Mouse (Mus musculus): ENCODE measurements around the gene Igf1. TPM values are rescaled to one million over a fixed set of nuclear protein-coding genes. Genes with fewer than 3 reads are reported as not detected.

The Igf1 gene
- total and polyA plus RNA-seq, 3 experiments: not detected

- TF ChIP-seq RCOR1 (IDR thresholded peaks at IDR 0.05; ENCODE audit: low read depth, low read length) (no peak), E2F4 (IDR thresholded peaks at IDR 0.05; ENCODE audit: borderline replicate concordance, low read depth, low read length) (no peak), GABPA (IDR thresholded peaks at IDR 0.05; ENCODE audit: low read depth, low read length) (no peak), CHD2 (IDR thresholded peaks at IDR 0.05; ENCODE audit: low read length) (no peak), ZKSCAN1 (IDR thresholded peaks at IDR 0.05; ENCODE audit: low read depth, low read length) (no peak), RAD21 (IDR thresholded peaks at IDR 0.05; ENCODE audit: low read depth, low read length) (no peak), UBTF (IDR thresholded peaks at IDR 0.05; ENCODE audit: borderline replicate concordance, insufficient read depth, low read depth, low read length) (no peak), MYB (IDR thresholded peaks at IDR 0.05; ENCODE audit: low read depth, low read length) (no peak)
- no peak for DNase-seq (ENCODE audit: low read depth, low spot score)
Observed at GRCm38 (mm10) chr10:87971536-87971935, 113.5 kb downstream of the Igf1 start.

GRCm38 (mm10) chr10:87973911-87974631 is 116.0 kb downstream of the Igf1 start:
- Histone ChIP-seq H3K4me1 (ENCODE audit: control insufficient read depth in 1 of 2, insufficient read depth in 2 of 2, low read length in 2 of 2) (no peaks in the 10 kb centered on the region), H3K79me2 (ENCODE audit: control insufficient read depth, insufficient read depth, low read length, poor library complexity) (no peaks in the 10 kb centered on the region), H3K27me3 (ENCODE audit: control insufficient read depth in 1 of 2, insufficient read depth in 2 of 2, low read length in 2 of 2) (no peaks in the 10 kb centered on the region), H3K36me3 (ENCODE audit: control insufficient read depth in 1 of 2, insufficient read depth in 2 of 2, low read length in 2 of 2) (no peaks in the 10 kb centered on the region), H3K9me3 (replicated peaks; ENCODE audit: insufficient read depth, low read length) (no peaks in the 10 kb centered on the region), H3K27ac (ENCODE audit: control insufficient read depth, low read depth, low read length) (no peak overlapping the region), H3K4me3 (ENCODE audit: control insufficient read depth in 1 of 2, insufficient read depth in 1 of 2, low read depth in 2 of 2, low read length in 2 of 2) (no peak overlapping the region), H3K9ac (ENCODE audit: control insufficient read depth, low read depth, low read length, poor library complexity, severe bottlenecking) (no peak overlapping the region)
- TF ChIP-seq MAZ (IDR thresholded peaks at IDR 0.05; ENCODE audit: low read depth, low read length) (no peak), USF1 (IDR thresholded peaks at IDR 0.05; ENCODE audit: low read depth, low read length) (no peak), POLR2AphosphoS2 (IDR thresholded peaks at IDR 0.05; ENCODE audit: low read length) (no peak), NRF1 (IDR thresholded peaks at IDR 0.05; ENCODE audit: insufficient read depth, low read depth, low read length, poor library complexity, severe bottlenecking) (no peak), MAX (IDR thresholded peaks at IDR 0.05; ENCODE audit: low read length) (no peak), UBTF (IDR thresholded peaks at IDR 0.05; ENCODE audit: borderline replicate concordance, insufficient read depth, low read depth, low read length) (no peak)
- DNase-seq (ENCODE audit: low read depth, low spot score): no peak

More at GRCm38 (mm10) chr10:87971536-87971935, 113.5 kb downstream of the Igf1 start:
- Histone ChIP-seq H3K4me1 (ENCODE audit: control insufficient read depth in 1 of 2, insufficient read depth in 2 of 2, low read length in 2 of 2) (no peaks in the 10 kb centered on the region), H3K79me2 (ENCODE audit: control insufficient read depth, insufficient read depth, low read length, poor library complexity) (no peaks in the 10 kb centered on the region), H3K27me3 (ENCODE audit: control insufficient read depth in 1 of 2, insufficient read depth in 2 of 2, low read length in 2 of 2) (no peaks in the 10 kb centered on the region), H3K27ac (ENCODE audit: control insufficient read depth, low read depth, low read length) (no peak overlapping the region), H3K9ac (ENCODE audit: control insufficient read depth, low read depth, low read length, poor library complexity, severe bottlenecking) (no peak overlapping the region), H3K4me3 (ENCODE audit: control insufficient read depth in 1 of 2, insufficient read depth in 1 of 2, low read depth in 2 of 2, low read length in 2 of 2) (no peak overlapping the region), H3K36me3 (ENCODE audit: control insufficient read depth in 1 of 2, insufficient read depth in 2 of 2, low read length in 2 of 2) (no peaks in the 10 kb centered on the region), H3K9me3 (replicated peaks; ENCODE audit: insufficient read depth, low read length) (no peaks in the 10 kb centered on the region)

- no peak for DNase-seq (ENCODE audit: low read depth, low spot score)
- Histone ChIP-seq H3K9me3 (replicated peaks; ENCODE audit: insufficient read depth, low read length) (no peaks in the 10 kb centered on the region), H3K4me3 (ENCODE audit: control insufficient read depth in 1 of 2, insufficient read depth in 1 of 2, low read depth in 2 of 2, low read length in 2 of 2) (no peak overlapping the region), H3K79me2 (ENCODE audit: control insufficient read depth, insufficient read depth, low read length, poor library complexity) (no peaks in the 10 kb centered on the region), H3K4me1 (ENCODE audit: control insufficient read depth in 1 of 2, insufficient read depth in 2 of 2, low read length in 2 of 2) (no peaks in the 10 kb centered on the region), H3K36me3 (ENCODE audit: control insufficient read depth in 1 of 2, insufficient read depth in 2 of 2, low read length in 2 of 2) (no peaks in the 10 kb centered on the region), H3K27ac (ENCODE audit: control insufficient read depth, low read depth, low read length) (no peak overlapping the region), H3K9ac (ENCODE audit: control insufficient read depth, low read depth, low read length, poor library complexity, severe bottlenecking) (no peak overlapping the region), H3K27me3 (ENCODE audit: control insufficient read depth in 1 of 2, insufficient read depth in 2 of 2, low read length in 2 of 2) (no peaks in the 10 kb centered on the region)
- TF ChIP-seq MYB (IDR thresholded peaks at IDR 0.05; ENCODE audit: low read depth, low read length) (no peak), TCF12 (IDR thresholded peaks at IDR 0.05; ENCODE audit: low read depth, low read length) (no peak), GATA1 (IDR thresholded peaks at IDR 0.05; ENCODE audit: low read depth, low read length) (no peak), USF2 (IDR thresholded peaks at IDR 0.05; ENCODE audit: borderline replicate concordance in 1 of 2, insufficient read depth in 1 of 2, low read depth in 1 of 2, low read length in 2 of 2) (no peak), MAFK (IDR thresholded peaks at IDR 0.05; ENCODE audit: borderline replicate concordance, low read depth, low read length) (no peak), USF1 (IDR thresholded peaks at IDR 0.05; ENCODE audit: low read depth, low read length) (no peak), GABPA (IDR thresholded peaks at IDR 0.05; ENCODE audit: low read depth, low read length) (no peak), HCFC1 (IDR thresholded peaks at IDR 0.05; ENCODE audit: low read depth, low read length) (no peak), E2F4 (IDR thresholded peaks at IDR 0.05; ENCODE audit: borderline replicate concordance, low read depth, low read length) (no peak), POLR2AphosphoS5 (IDR thresholded peaks at IDR 0.05; ENCODE audit: borderline replicate concordance, low read depth, low read length) (no peak), ZNF384 (IDR thresholded peaks at IDR 0.05; ENCODE audit: low read depth, low read length) (no peak), MXI1 (IDR thresholded peaks at IDR 0.05; ENCODE audit: low read depth, low read length) (no peak), MAZ (IDR thresholded peaks at IDR 0.05; ENCODE audit: low read depth, low read length) (no peak), NRF1 (IDR thresholded peaks at IDR 0.05; ENCODE audit: insufficient read depth, low read depth, low read length, poor library complexity, severe bottlenecking) (no peak), SIN3A (IDR thresholded peaks at IDR 0.05; ENCODE audit: low read length) (no peak), CTCF (IDR thresholded peaks at IDR 0.05 in 2 of 3, conservative IDR thresholded peaks at IDR 0.05 in 1 of 3; ENCODE audit: control insufficient read depth in 1 of 3, insufficient read depth in 1 of 3, low read depth in 2 of 3, low read length in 3 of 3, poor library complexity in 1 of 3, severe bottlenecking in 1 of 3) (no peak), UBTF (IDR thresholded peaks at IDR 0.05; ENCODE audit: borderline replicate concordance, insufficient read depth, low read depth, low read length) (no peak)
Observed at GRCm38 (mm10) chr10:87985375-87985774, 127.3 kb downstream of the Igf1 start.
